8 mouse cellular contexts compared by ENCODE assay signal in the genomic region with DNA sequence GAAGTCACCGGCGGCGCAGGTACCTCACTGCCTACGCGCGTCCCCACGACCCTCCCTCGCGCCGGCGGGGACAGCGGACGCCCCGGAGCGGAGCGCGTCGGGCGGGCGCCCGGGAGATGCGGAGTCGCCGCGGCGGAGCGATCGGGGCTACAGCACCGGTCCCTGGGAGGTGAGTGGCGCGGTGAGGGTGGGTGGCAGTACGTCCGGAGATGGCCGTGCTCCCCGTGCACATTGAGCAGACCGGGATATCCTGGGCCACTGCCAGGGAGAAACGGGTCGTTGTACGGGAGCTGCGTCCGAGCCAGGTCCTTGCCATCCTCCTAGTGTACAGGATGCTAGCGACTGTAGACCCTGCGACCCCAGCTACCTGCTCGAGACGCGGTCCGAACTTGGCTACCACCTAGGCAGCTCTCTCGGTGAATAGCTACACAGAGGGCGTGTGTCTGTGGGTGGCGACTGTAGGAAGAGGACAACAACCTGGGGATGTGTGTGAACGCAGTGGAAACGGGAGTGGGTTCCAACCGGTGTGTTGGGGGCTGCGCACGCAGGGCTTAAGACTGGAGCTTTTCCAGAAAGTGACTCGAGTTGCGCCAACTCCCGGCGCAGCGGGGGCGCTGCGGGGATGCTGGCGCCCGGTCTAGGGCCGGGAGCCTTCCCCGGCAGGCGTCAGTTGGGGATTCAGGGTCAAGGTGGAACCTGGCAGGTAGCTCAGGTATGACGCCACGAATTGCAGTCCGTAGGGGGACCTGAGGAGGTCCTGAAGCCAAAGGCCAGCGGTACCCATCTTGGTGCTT. TPM values are rescaled to one million over a fixed set of nuclear protein-coding genes. Genes with fewer than 3 reads are reported as not detected.
A peak's percentile ranks its signal among the peaks of the same experiment; 100 is the strongest.
DNase-seq lines count a peak whose midpoint lies in the region; ATAC-seq and TF ChIP-seq lines count a peak whose summit lies in the region.

No protein-coding gene starts in this region.

- no peaks in the 10 kb centered on the region for H3K36me3 ChIP-seq in embryonic facial prominence, embryonic 12.5 days
- no peaks in the 10 kb centered on the region for H3K36me3 ChIP-seq in heart, embryonic 13.5 days
- H3K36me3 ChIP-seq in liver, postnatal 0 days (replicated peaks; ENCODE audit: insufficient read depth, low read length), result no peaks in the 10 kb centered on the region

- peaks cover 21% of the 10 kb centered on the region for H3K27me3 ChIP-seq in embryonic facial prominence, embryonic 12.5 days
- peaks cover 56% of the 10 kb centered on the region for H3K27me3 ChIP-seq in heart, embryonic 13.5 days (replicated peaks)
- H3K27me3 ChIP-seq in liver, postnatal 0 days (ENCODE audit: insufficient read depth, low read length), result peaks cover 12% of the 10 kb centered on the region; the same call in 1 of the 2 replicates

- WGBS in embryonic facial prominence, embryonic 12.5 days, result 1% methylated on average over 71 of the region's 71 CpGs
- 1% methylated on average over 71 of the region's 71 CpGs for WGBS in heart, embryonic 13.5 days
- WGBS in liver, postnatal 0 days (ENCODE audit: insufficient replicate concordance), result 1% methylated on average over 70 of the region's 71 CpGs

- no peak overlapping the region for H3K27ac ChIP-seq in embryonic facial prominence, embryonic 12.5 days
- no peak overlapping the region for H3K27ac ChIP-seq in heart, embryonic 13.5 days (replicated peaks)
- no peak overlapping the region; the same call in 1 of the 2 replicates for H3K27ac ChIP-seq in liver, postnatal 0 days (ENCODE audit: low read depth)

- H3K4me1 ChIP-seq in embryonic facial prominence, embryonic 12.5 days, result 0 out of 2 replicates have a peak, but pooled peaks cover 6% of the 10 kb centered on the region
- peaks cover 7% of the 10 kb centered on the region; the same call in 1 of the 2 replicates for H3K4me1 ChIP-seq in heart, embryonic 13.5 days
- H3K4me1 ChIP-seq in liver, postnatal 0 days (ENCODE audit: insufficient read depth), result peaks cover 7% of the 10 kb centered on the region; the same call in 1 of the 2 replicates

- H3K4me3 ChIP-seq in embryonic facial prominence, embryonic 12.5 days, result peak overlapping the region; percentile 60
- H3K4me3 ChIP-seq in heart, embryonic 13.5 days, result peak overlapping the region; percentile 70
- H3K4me3 ChIP-seq in liver, postnatal 0 days (ENCODE audit: low read depth, low read length), result peak overlapping the region; percentile 64

- peak; percentile 17 to 30 for DNase-seq in B cell, adult 2 months
- peak; percentile 14 for DNase-seq in WW6 (ENCODE audit: low read depth, low spot score)
- DNase-seq in layer of hippocampus, adult 8-10 months (ENCODE audit: low spot score in 2 of 2), result peak; percentile 41 to 52
- DNase-seq in liver, postnatal 0 days, result no peak
- DNase-seq in spleen, adult 12 weeks (ENCODE audit: low spot score), result no peak

- peak overlapping the region; percentile 63 for H3K9ac ChIP-seq in embryonic facial prominence, embryonic 12.5 days
- H3K9ac ChIP-seq in heart, embryonic 13.5 days, result peak overlapping the region; percentile 80
- H3K9ac ChIP-seq in liver, postnatal 0 days (replicated peaks), result peak overlapping the region; percentile 65

- no peak for TF ChIP-seq EP300 in liver, postnatal 0 days (IDR thresholded peaks at IDR 0.05; ENCODE audit: low read depth)

- 0 out of 2 replicates have a peak, but pooled peaks have one; percentile 13 for TF ChIP-seq CTCF in liver, postnatal 0 days (IDR thresholded peaks at IDR 0.05; ENCODE audit: low read depth)

- peak overlapping the region; percentile 96 for H3K4me2 ChIP-seq in embryonic facial prominence, embryonic 12.5 days (replicated peaks)
- H3K4me2 ChIP-seq in heart, embryonic 13.5 days, result peak overlapping the region; percentile 94
- peak overlapping the region; percentile 89 for H3K4me2 ChIP-seq in liver, postnatal 0 days (ENCODE audit: low read depth, low read length)

- ATAC-seq in embryonic facial prominence, embryonic 12.5 days (ENCODE audit: insufficient number of reproducible peaks, insufficient read depth, low FRiP score, low TSS enrichment), result peak; percentile 65; the same call in 1 of the 2 replicates
- no peak for ATAC-seq in heart, embryonic 13.5 days (ENCODE audit: extremely low read depth, insufficient number of reproducible peaks, low FRiP score, low TSS enrichment)
- peak; percentile 54 for ATAC-seq in liver, postnatal 0 days
- ATAC-seq in neutrophil, adult 5-6 weeks (ENCODE audit: extremely low read depth, insufficient number of reproducible peaks, low FRiP score, poor library complexity, severe bottlenecking), result peak; percentile 3; the same call in 1 of the 2 replicates

- no peaks in the 10 kb centered on the region for H3K9me3 ChIP-seq in embryonic facial prominence, embryonic 12.5 days
- no peaks in the 10 kb centered on the region for H3K9me3 ChIP-seq in heart, embryonic 13.5 days
- no peaks in the 10 kb centered on the region for H3K9me3 ChIP-seq in liver, postnatal 0 days (ENCODE audit: low read length)

RNA-seq across cellular contexts. Expression of a gene that starts 0.9 kb away (rescaled TPM):
- polyA plus RNA-seq in embryonic facial prominence, embryonic 12.5 days (2016; fragmentation: Nextera tagmentation; extraction: Ambion mirVana), result 2.4 and 2.5 TPM in 2 replicates
- 2.7 and 3.1 TPM in 2 replicates for polyA plus RNA-seq in heart, embryonic 13.5 days (2015; fragmentation: Nextera tagmentation; extraction: Ambion mirVana)
- 10 to 100 TPM; 49.5 to 52.8 (median 51.5) TPM for total RNA-seq in layer of hippocampus, adult 8-10 months (2022)
- polyA plus RNA-seq in liver, postnatal 0 days (2015; fragmentation: Nextera tagmentation; extraction: Ambion mirVana), result 3.5 and 3.9 TPM in 2 replicates
- 112 and 113 TPM in 2 replicates for total RNA-seq in neutrophil, adult 5-6 weeks (2017)

RNA-seq across cellular contexts. Expression of a gene that starts 9.7 kb away (rescaled TPM):
- polyA plus RNA-seq in embryonic facial prominence, embryonic 12.5 days (2016; fragmentation: Nextera tagmentation; extraction: Ambion mirVana), result not detected in 2 replicates
- polyA plus RNA-seq in heart, embryonic 13.5 days (2015; fragmentation: Nextera tagmentation; extraction: Ambion mirVana), result not detected in 2 replicates
- total RNA-seq in layer of hippocampus, adult 8-10 months (2022), result not detected
- not detected in 2 replicates for polyA plus RNA-seq in liver, postnatal 0 days (2015; fragmentation: Nextera tagmentation; extraction: Ambion mirVana)
- not detected in 2 replicates for total RNA-seq in neutrophil, adult 5-6 weeks (2017)

Comparison
In these comparisons a context has a peak if more than half of its experiments do, and no peak if none do; other contexts are left out.
1. DNase-seq: peak in B cell, adult 2 months (2 of 2), WW6 (single experiment) and layer of hippocampus, adult 8-10 months (2 of 2); none in liver, postnatal 0 days (single experiment) and spleen, adult 12 weeks (single experiment).
2. Peak in every context shown above with its lines, with median percentiles within 50 percentile points of each other: H3K4me2 ChIP-seq, H3K4me3 ChIP-seq and H3K9ac ChIP-seq.